Mouse (Mus musculus) olfactory bulb, adult 2 months (tissue): Measurements from ENCODE around the gene Best3. TPM values are rescaled to one million over a fixed set of nuclear protein-coding genes. Genes with fewer than 3 reads are reported as not detected.
A peak's percentile ranks its signal among the peaks of the same experiment; 100 is the strongest.

Experiments used
- H3K27ac ChIP-seq: fragments of 200-500 bp; 2 replicates; pipeline ENCODE4 v1.5.1; 2012; ENCODE audit warnings: low read depth, low read length; ENCODE audit not compliant: insufficient read depth
- H3K4me1 ChIP-seq: fragments of 200-500 bp; 2 replicates; pipeline ENCODE4 v1.6.1; 2012; ENCODE audit warnings: low read length; ENCODE audit not compliant: control insufficient read depth, insufficient read depth
- H3K4me3 ChIP-seq: fragments of 200-500 bp; 2 replicates; pipeline ENCODE4 v1.5.1; 2012; ENCODE audit warnings: mild to moderate bottlenecking, low read depth, low read length, moderate library complexity; ENCODE audit not compliant: insufficient read depth
- CTCF ChIP-seq: fragments of 200-500 bp; IDR thresholded peaks from 2 replicates; pipeline ENCODE4 v1.5.1; 2012; ENCODE audit warnings: low read depth, mild to moderate bottlenecking, low read length, moderate library complexity; ENCODE audit not compliant: insufficient read depth
- POLR2A ChIP-seq: fragments of 200-500 bp; IDR thresholded peaks from 2 replicates; pipeline ENCODE4 v1.6.1; 2012; ENCODE audit warnings: mild to moderate bottlenecking, low read depth, low read length, moderate library complexity; ENCODE audit not compliant: insufficient read depth
- WGBS: fragments of 180-500 bp; shearing (Covaris S2); methylation state at CpG from one replicate; pipeline ENCODE4 v1.1.7; 2018; 5-methylcytosine and 5-hydroxymethylcytosine counted together
- polyA plus RNA-seq: library from polyadenylated mRNA; stranded (reverse); fragments of >200 nt; gene quantifications from 2 replicates; pipeline ENCODE4 v1.2.4, GENCODE M21; 2012; ENCODE audit warnings: low replicate concordance; ENCODE audit not compliant: missing spikeins, insufficient read depth, insufficient read length

Best3 gene
- polyA plus RNA-seq, 1 experiment: not detected

DNA sequence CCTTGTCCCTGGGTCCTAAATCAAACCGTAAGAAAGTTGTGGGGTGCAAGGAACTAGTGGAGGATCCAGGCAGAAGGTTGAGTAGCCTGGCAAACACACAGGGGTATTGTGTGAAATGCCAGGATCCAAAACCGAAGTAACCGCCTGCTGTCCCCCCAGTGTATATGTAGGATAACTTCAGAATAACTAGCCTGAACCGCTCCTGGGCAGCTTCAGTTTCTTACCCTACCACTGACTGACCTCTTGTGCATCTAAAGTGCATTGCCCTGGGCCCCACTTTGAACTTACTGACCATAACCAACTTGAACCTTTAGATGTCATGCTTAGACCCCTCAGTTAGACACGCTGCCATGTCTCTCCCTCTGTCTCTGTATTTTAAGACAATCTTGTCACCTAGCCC is 9.0 kb downstream of the Best3 start:
- WGBS: 86% methylated on average over 5 of the region's 5 CpGs
- H3K4me3 ChIP-seq: no peak overlapping the region
- H3K4me1 ChIP-seq: no peaks in the 10 kb centered on the region
- TF ChIP-seq POLR2A (no peak), CTCF (no peak)
- no peak overlapping the region for H3K27ac ChIP-seq

DNA sequence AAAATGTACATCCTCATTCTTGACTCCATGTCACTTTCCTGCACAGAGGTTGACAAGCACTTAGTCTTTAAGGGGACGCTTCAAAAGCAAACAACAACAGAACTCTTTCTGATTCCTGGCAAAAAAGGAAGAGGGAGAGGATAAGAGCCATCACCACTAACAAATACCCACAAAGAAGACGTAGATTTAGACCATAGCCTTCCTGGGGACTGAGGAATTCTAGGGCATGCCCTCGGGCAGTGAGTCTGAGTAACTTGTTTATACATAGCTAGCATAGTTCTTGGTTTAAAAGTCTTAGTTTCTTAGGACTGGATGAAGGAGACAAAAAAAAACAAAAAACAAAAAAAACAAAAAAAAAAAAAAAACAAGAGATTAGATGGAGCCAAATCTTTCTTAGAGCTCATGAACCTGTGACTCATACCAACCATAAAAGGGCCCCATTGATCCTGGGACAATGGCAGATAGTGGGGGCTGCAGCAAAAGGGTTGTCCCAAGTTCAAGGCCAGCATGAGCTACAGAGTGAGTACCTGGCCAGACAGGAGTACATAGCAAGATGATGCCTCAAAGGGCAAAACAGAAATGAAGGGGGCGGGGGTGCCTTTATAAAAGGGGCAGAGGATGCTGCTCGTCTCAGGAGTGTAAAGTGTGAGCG is 9.6 kb downstream of the Best3 start:
- no peak overlapping the region for H3K27ac ChIP-seq
- TF ChIP-seq CTCF (no peak), POLR2A (no peak)
- no peak overlapping the region for H3K4me3 ChIP-seq
- H3K4me1 ChIP-seq: no peaks in the 10 kb centered on the region
- 84% methylated on average over 6 of the region's 6 CpGs for WGBS

DNA sequence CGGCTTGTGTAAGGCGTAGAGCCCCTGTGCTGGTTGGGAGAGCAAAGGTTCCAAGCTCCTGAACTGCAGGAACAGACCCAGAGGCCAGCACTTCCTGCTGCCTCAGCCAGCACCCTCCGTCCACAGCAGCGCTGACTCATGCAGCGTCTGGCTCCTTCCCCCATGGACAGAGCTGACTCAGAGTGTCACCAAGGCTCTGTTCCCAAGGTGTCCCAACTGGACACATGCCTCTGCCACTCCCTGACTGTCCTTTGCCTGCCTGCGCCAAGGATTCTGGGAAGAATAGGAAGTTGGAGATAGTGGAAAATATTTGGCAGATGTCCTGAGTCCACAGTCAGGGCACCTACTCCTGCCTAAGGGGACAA is 10.1 kb downstream of the Best3 start:
- no peak for TF ChIP-seq POLR2A
- TF ChIP-seq CTCF: no peak

DNA sequence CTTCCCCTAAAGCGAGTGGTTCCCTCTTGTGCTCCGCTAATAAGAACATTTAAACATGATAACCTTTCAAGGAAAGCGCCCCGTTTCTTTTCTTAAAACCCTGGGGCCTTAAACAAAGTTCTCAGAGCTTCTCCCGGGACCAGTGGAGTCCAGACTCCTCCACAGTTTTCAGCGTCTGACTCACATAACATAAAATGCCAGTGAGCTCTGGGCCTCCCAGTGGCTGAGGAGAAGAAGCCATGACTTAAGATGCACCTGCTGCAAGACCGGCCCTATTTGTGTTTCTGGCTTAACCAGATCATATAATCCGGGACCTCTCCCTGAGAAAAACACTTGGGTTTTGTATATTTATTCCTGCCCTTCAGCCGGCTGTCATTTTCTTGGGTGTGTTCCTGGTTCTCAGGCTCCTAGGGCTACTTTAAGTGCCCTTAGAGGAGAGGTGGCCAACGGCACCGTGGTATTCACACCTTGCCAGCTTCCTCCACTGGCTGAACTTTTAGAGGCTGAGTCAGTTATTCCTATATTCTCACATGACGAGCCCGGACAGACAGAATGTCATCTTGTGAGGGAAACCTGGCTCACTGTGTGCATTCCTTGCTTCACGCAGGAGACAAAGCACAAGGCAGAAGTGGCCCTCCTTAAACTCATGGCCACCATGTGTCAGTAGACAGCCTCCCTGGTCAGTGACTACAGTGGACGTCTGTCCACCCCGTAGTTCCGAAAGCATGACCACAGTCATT is 12.8 kb downstream of the Best3 start:
- no peak overlapping the region for H3K27ac ChIP-seq
- H3K4me1 ChIP-seq: peaks cover 3% of the 10 kb centered on the region
- WGBS: 81% methylated on average over 17 of the region's 17 CpGs
- H3K4me3 ChIP-seq: no peak overlapping the region
- TF ChIP-seq CTCF (no peak), POLR2A (no peak)

More for the DNA sequence above, 10.1 kb downstream of the Best3 start:
- H3K4me3 ChIP-seq: no peak overlapping the region
- whole genome bisulfite sequencing: 72% methylated on average over 6 of the region's 6 CpGs
- peaks cover 3% of the 10 kb centered on the region for H3K4me1 ChIP-seq
- no peak overlapping the region for H3K27ac ChIP-seq

DNA sequence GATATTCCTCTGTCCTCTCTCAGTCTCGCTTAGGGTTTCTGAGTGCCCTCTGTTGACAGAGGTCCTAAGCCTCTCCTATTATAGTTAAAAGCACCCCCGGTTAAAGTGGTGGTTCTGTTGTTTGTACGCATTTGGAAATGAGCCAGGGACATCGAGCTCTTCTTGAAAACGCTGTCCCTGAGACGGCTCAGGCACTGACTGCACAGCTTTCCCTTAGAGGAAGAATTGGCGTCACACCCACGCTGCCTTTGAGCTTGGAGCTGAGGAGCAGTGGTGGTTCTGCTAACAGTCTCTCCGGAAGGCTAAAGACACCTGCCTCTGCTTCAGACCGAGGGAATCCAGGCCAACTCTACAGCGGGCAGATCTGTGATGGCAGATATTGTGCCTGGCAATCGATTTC is 14.9 kb downstream of the Best3 start:
- no peak overlapping the region for H3K27ac ChIP-seq

DNA sequence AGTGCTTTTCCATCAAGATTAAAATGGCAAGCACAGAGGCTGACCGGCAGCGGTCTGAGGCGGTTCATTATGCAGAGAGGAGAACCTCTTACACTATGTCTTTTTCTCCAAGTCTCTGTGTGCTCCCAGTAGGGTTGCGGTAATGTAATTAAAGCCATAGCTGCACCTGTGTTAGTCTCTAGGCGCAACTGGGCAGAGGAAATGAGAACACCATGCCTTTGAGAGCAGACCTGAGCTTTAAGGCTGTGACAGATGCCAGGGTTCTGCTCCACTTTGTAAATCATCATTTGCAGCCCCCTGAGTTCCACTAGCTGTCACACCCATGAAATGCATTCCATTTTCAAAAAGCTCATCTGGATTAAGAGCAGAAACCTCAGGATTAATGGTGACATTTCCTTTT is 18.6 kb downstream of the Best3 start:
- WGBS: 69% methylated on average over 5 of the region's 5 CpGs

More for the DNA sequence above, 14.9 kb downstream of the Best3 start:
- Histone ChIP-seq H3K4me1 (peaks cover 4% of the 10 kb centered on the region), H3K4me3 (no peak overlapping the region)
- WGBS: 25% methylated on average over 12 of the region's 12 CpGs
- TF ChIP-seq POLR2A (no peak), CTCF (no peak)

DNA sequence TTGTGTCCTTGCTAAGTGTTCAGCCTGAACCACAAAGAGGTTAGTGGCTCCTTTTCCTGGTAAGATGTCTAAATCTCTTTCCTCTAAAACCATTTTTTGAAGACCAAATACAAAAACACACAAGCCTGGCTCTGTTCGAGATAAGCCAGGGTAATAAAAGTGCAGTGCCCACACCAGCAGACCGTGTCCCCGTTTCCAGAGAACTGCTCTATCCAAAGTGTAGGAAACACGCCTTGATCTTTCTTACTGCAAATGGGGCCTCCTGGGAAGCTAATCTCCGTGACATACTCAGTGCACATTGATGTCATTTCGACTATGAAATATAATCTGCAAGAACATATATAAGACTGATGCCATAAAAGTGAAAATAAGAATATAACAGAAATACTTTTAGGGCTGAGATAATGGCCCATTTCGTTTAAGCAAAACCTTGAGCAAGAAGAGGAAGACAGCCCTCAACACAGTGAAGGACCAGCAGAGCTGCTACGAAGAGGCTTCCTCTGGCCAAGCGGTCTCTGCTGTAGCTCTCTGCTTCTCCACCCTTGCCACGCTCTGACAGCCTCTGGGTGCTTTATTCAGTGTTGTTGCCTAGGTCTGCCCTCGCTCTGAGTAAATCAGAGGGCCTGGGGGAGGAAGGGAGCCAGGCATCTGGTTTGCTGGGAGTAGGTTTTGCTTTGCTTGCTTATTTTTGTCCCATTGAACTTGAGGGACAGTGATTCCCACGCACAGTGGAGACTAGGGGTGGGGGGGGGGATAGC is 19.8 kb downstream of the Best3 start:
- H3K4me3 ChIP-seq: no peak overlapping the region
- TF ChIP-seq CTCF (no peak), POLR2A (no peak)
- 0 out of 2 replicates have a peak overlapping the region, but pooled peaks have one; percentile 7 for H3K27ac ChIP-seq
- 67% methylated on average over 12 of the region's 12 CpGs for WGBS
- peaks cover 10% of the 10 kb centered on the region for H3K4me1 ChIP-seq

More for the DNA sequence above, 18.6 kb downstream of the Best3 start:
- H3K4me1 ChIP-seq: peaks cover 6% of the 10 kb centered on the region
- no peak overlapping the region for H3K27ac ChIP-seq
- TF ChIP-seq CTCF (no peak), POLR2A (no peak)
- H3K4me3 ChIP-seq: no peak overlapping the region

DNA sequence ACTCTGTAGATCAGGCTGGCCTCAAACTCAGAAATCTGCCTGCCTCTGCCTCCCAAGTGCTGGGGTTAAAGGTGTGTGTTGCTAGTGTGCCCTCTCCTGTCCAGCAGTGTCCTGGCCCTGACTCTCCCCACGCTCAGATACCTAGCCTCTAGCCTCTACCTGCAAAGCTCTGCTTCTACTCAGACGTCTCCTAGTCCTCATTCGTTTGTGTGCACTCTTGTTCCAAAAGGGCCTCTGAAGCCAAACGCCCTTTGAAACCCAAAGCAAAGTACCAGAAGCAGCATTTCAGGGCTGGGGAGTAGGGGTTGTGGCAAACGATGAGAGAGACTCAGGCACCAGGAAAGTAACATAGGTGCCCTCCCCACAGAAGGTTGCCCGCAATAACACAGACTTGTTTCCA is 23.6 kb downstream of the Best3 start:
- Histone ChIP-seq H3K4me1 (peaks cover 8% of the 10 kb centered on the region), H3K4me3 (no peak overlapping the region), H3K27ac (no peak overlapping the region)
- WGBS: 87% methylated on average over 6 of the region's 6 CpGs
- TF ChIP-seq POLR2A: no peak
- no peak for TF ChIP-seq CTCF

DNA sequence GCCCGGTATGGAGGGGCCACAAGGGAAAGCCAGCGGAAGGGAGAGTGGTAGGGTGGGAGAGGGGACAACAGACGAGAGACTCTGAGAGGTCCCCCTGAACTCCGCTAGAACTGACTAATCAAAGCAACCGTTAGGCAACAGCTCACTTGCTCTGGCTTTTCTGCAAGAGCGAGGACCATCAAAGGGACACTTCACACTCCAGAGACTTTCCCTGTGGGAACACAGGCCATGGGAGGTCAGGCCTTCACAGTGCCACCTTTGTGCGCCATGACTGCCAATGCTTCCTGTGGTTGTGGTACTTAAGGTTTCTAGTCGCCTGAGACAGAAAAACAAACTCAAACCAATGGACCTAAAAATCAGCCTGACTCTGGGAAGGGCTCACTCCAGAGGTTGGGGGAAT is 24.9 kb downstream of the Best3 start:
- WGBS: 83% methylated on average over 8 of the region's 8 CpGs
- no peak for TF ChIP-seq POLR2A
- TF ChIP-seq CTCF: no peak
- Histone ChIP-seq H3K27ac (no peak overlapping the region), H3K4me3 (no peak overlapping the region), H3K4me1 (peaks cover 9% of the 10 kb centered on the region)
